Mouse (Mus musculus): ENCODE data around the gene Gm45140. TPM values are rescaled to one million over a fixed set of nuclear protein-coding genes. Genes with fewer than 3 reads are reported as not detected.
A peak's percentile ranks its signal among the peaks of the same experiment; 100 is the strongest.

Gene Gm45140
- total and polyA plus RNA-seq, 3 experiments: 4.3 to 25.7 (median 13.0) TPM

GRCm38 (mm10) chr6:87879628-87880027 lies 44.0 kb upstream of the Gm45140 start:
- Histone ChIP-seq H3K4me1 (ENCODE audit: control insufficient read depth in 1 of 2, insufficient read depth in 2 of 2) (peaks cover 7 to 9% of the 10 kb centered on the region in 2 experiments; a peak in 3 of 4 replicates), H3K79me2 (replicated peaks; ENCODE audit: control insufficient read depth, extremely low read depth, insufficient read depth, poor library complexity, severe bottlenecking) (no peaks in the 10 kb centered on the region), H3K36me3 (replicated peaks in 1 of 2; ENCODE audit: control insufficient read depth in 1 of 2, insufficient read depth in 1 of 2, low read length in 1 of 2) (no peaks in the 10 kb centered on the region), H3K27ac (ENCODE audit: insufficient read depth, low read depth) (no peak overlapping the region), H3K27me3 (replicated peaks) (peaks cover 6% of the 10 kb centered on the region), H3K9me3 (replicated peaks; ENCODE audit: low read length) (no peaks in the 10 kb centered on the region), H3K4me2 (ENCODE audit: insufficient read depth, low read depth, poor library complexity, severe bottlenecking) (no peak overlapping the region), H3K9ac (ENCODE audit: insufficient read depth, low read depth) (no peak overlapping the region), H3K4me3 (replicated peaks in 1 of 3; ENCODE audit: low read depth in 2 of 3, low read length in 2 of 3, poor library complexity in 1 of 3) (no peak overlapping the region)
- in situ Hi-C loops (cut with MboI; ENCODE audit: low pct_ligation_motif_present, low pct_unique_long_range_greater_than_20kb, low sequenced_read_pairs) (no loop called here), dilution Hi-C loops (cut with MboI; ENCODE audit: extremely low pct_ligation_motif_present, extremely low pct_unique_long_range_greater_than_20kb, low sequenced_read_pairs) (no loop called here)
- TF ChIP-seq RAD21 (IDR thresholded peaks at IDR 0.05; ENCODE audit: low read depth, low read length): no peak
- no peak for TF ChIP-seq SIN3A (IDR thresholded peaks at IDR 0.05; ENCODE audit: low read length)
- TF ChIP-seq POLR2AphosphoS2 (IDR thresholded peaks at IDR 0.05; ENCODE audit: low read depth, low read length): no peak
- DNase-seq (ENCODE audit: extremely low read depth): no peak

GRCm38 (mm10) chr6:87879010-87879409 lies 43.4 kb upstream of the Gm45140 start:
- Histone ChIP-seq H3K27ac (ENCODE audit: insufficient read depth, low read depth) (no peak overlapping the region), H3K4me2 (ENCODE audit: insufficient read depth, low read depth, poor library complexity, severe bottlenecking) (no peak overlapping the region), H3K79me2 (replicated peaks; ENCODE audit: control insufficient read depth, extremely low read depth, insufficient read depth, poor library complexity, severe bottlenecking) (no peaks in the 10 kb centered on the region), H3K36me3 (replicated peaks in 1 of 2; ENCODE audit: control insufficient read depth in 1 of 2, insufficient read depth in 1 of 2, low read length in 1 of 2) (no peaks in the 10 kb centered on the region), H3K27me3 (replicated peaks) (peaks cover 6% of the 10 kb centered on the region), H3K9ac (ENCODE audit: insufficient read depth, low read depth) (no peak overlapping the region), H3K9me3 (replicated peaks; ENCODE audit: low read length) (peaks cover 2% of the 10 kb centered on the region), H3K4me3 (replicated peaks in 1 of 3; ENCODE audit: low read depth in 2 of 3, low read length in 2 of 3, poor library complexity in 1 of 3) (no peak overlapping the region), H3K4me1 (ENCODE audit: control insufficient read depth in 1 of 2, insufficient read depth in 2 of 2) (peaks cover 7 to 9% of the 10 kb centered on the region in 2 experiments; a peak in 3 of 4 replicates)
- dilution Hi-C loops (cut with MboI; ENCODE audit: extremely low pct_ligation_motif_present, extremely low pct_unique_long_range_greater_than_20kb, low sequenced_read_pairs): no loop called here
- TF ChIP-seq USF1 (IDR thresholded peaks at IDR 0.05; ENCODE audit: low read depth, low read length): peak; percentile 6; the same call in 1 of the 2 replicates
- peak; percentile 22; the same call in 1 of the 2 replicates for TF ChIP-seq MAX (IDR thresholded peaks at IDR 0.05; ENCODE audit: low read length)
- no peak for TF ChIP-seq E2F4 (IDR thresholded peaks at IDR 0.05; ENCODE audit: insufficient replicate concordance, low read depth, low read length)
- 0 out of 2 replicates have a peak, but pooled peaks have one; percentile 29 for TF ChIP-seq BHLHE40 (IDR thresholded peaks at IDR 0.05; ENCODE audit: low read depth, low read length)
- TF ChIP-seq RAD21 (IDR thresholded peaks at IDR 0.05; ENCODE audit: low read depth, low read length): no peak
- TF ChIP-seq NELFE (IDR thresholded peaks at IDR 0.05; ENCODE audit: low read depth, low read length): no peak
- in situ Hi-C loops (cut with MboI; ENCODE audit: low pct_ligation_motif_present, low pct_unique_long_range_greater_than_20kb, low sequenced_read_pairs): no loop called here
- no peak for DNase-seq (ENCODE audit: extremely low read depth)

GRCm38 (mm10) chr6:87876068-87876643 lies 40.6 kb upstream of the Gm45140 start:
- in situ Hi-C loops (cut with MboI; ENCODE audit: low pct_ligation_motif_present, low pct_unique_long_range_greater_than_20kb, low sequenced_read_pairs) (no loop called here), dilution Hi-C loops (cut with MboI; ENCODE audit: extremely low pct_ligation_motif_present, extremely low pct_unique_long_range_greater_than_20kb, low sequenced_read_pairs) (no loop called here)
- Histone ChIP-seq H3K9ac (ENCODE audit: insufficient read depth, low read depth) (no peak overlapping the region), H3K4me1 (ENCODE audit: control insufficient read depth in 1 of 2, insufficient read depth in 2 of 2) (peaks cover 7 to 9% of the 10 kb centered on the region in 2 experiments; a peak in 3 of 4 replicates), H3K27me3 (replicated peaks) (peaks cover 3% of the 10 kb centered on the region), H3K9me3 (replicated peaks; ENCODE audit: low read length) (peaks cover 3% of the 10 kb centered on the region), H3K4me3 (replicated peaks in 1 of 3; ENCODE audit: low read depth in 2 of 3, low read length in 2 of 3, poor library complexity in 1 of 3) (no peak overlapping the region), H3K79me2 (replicated peaks; ENCODE audit: control insufficient read depth, extremely low read depth, insufficient read depth, poor library complexity, severe bottlenecking) (no peaks in the 10 kb centered on the region), H3K27ac (ENCODE audit: insufficient read depth, low read depth) (no peak overlapping the region), H3K36me3 (replicated peaks in 1 of 2; ENCODE audit: control insufficient read depth in 1 of 2, insufficient read depth in 1 of 2, low read length in 1 of 2) (no peaks in the 10 kb centered on the region), H3K4me2 (ENCODE audit: insufficient read depth, low read depth, poor library complexity, severe bottlenecking) (peak overlapping the region; percentile 25; the same call in 1 of the 2 replicates)
- no peak for DNase-seq (ENCODE audit: extremely low read depth)
- TF ChIP-seq IRF4 (IDR thresholded peaks at IDR 0.05; ENCODE audit: low read depth, low read length) (no peak), POLR2AphosphoS2 (IDR thresholded peaks at IDR 0.05; ENCODE audit: low read depth, low read length) (no peak), EP300 (IDR thresholded peaks at IDR 0.05; ENCODE audit: low read length) (no peak), USF2 (conservative IDR thresholded peaks at IDR 0.05; ENCODE audit: low read depth, low read length) (no peak), CHD1 (IDR thresholded peaks at IDR 0.05; ENCODE audit: low read depth, low read length) (no peak), CHD2 (IDR thresholded peaks at IDR 0.05; ENCODE audit: low read length) (no peak), TCF12 (IDR thresholded peaks at IDR 0.05; ENCODE audit: low read depth, low read length) (0 out of 2 replicates have a peak, but pooled peaks have one; percentile 40), MEF2A (IDR thresholded peaks at IDR 0.05; ENCODE audit: borderline replicate concordance, low read depth, low read length) (no peak), TBP (conservative IDR thresholded peaks at IDR 0.05; ENCODE audit: low read depth, low read length) (no peak), MYC (IDR thresholded peaks at IDR 0.05; ENCODE audit: low read depth, low read length) (no peak), SIN3A (IDR thresholded peaks at IDR 0.05; ENCODE audit: low read length) (no peak), MXI1 (IDR thresholded peaks at IDR 0.05; ENCODE audit: low read depth, low read length) (no peak), HCFC1 (IDR thresholded peaks at IDR 0.05; ENCODE audit: low read depth, low read length) (0 out of 2 replicates have a peak, but pooled peaks have one; percentile 11), POLR2A (IDR thresholded peaks at IDR 0.05; ENCODE audit: low read depth, low read length) (no peak), NELFE (IDR thresholded peaks at IDR 0.05; ENCODE audit: low read depth, low read length) (no peak), RAD21 (IDR thresholded peaks at IDR 0.05; ENCODE audit: low read depth, low read length) (no peak), RCOR1 (conservative IDR thresholded peaks at IDR 0.05; ENCODE audit: low read depth, low read length) (no peak), JUND (conservative IDR thresholded peaks at IDR 0.05; ENCODE audit: low read depth, low read length) (no peak), GABPA (IDR thresholded peaks at IDR 0.05; ENCODE audit: insufficient replicate concordance, low read depth, low read length) (no peak), MAX (IDR thresholded peaks at IDR 0.05; ENCODE audit: low read length) (no peak), MAZ (IDR thresholded peaks at IDR 0.05; ENCODE audit: low read depth, low read length) (no peak)

Measured in CH12.LX (cell line).